Mouse (Mus musculus) gastrocnemius, postnatal 25 days (tissue): ENCODE measurements around the gene Bcs1l. TPM values are rescaled to one million over a fixed set of nuclear protein-coding genes. Genes with fewer than 3 reads are reported as not detected.

Experiments used
- DNase-seq: peaks from one replicate; pipeline ENCODE4 v3.0.0; 2022
- long read RNA-seq, 2 experiments: library from polyadenylated mRNA; stranded (forward); transcript quantifications; one replicate each; pipeline ENCODE4 v2.0.0; 2021
- total RNA-seq, 2 experiments: library from RNA; stranded (reverse); gene quantifications; 1 replicate in 1 of 2; 2 replicates in 1 of 2; pipeline ENCODE4 v1.2.3; 2021

Gene Bcs1l
- total RNA-seq, result 10 to 100 TPM; 18.6 to 21.0 TPM
- long read RNA-seq, experiment 1, transcript Bcs1l-203 (8 exons, 1,488 nt), result major isoform, 20 of 46 reads
- long read RNA-seq, experiment 1, partial matches to known transcripts, result 1 of 46 reads
- long read RNA-seq, experiment 1, other reads (novel, unspliced or antisense), result 24 of 46 reads
- long read RNA-seq, experiment 2, transcript Bcs1l-203 (8 exons, 1,488 nt), result major isoform, 25 of 40 reads
- long read RNA-seq, experiment 2, partial matches to known transcripts, result 3 of 40 reads
- long read RNA-seq, experiment 2, other reads (novel, unspliced or antisense), result 11 of 40 reads

- DNase-seq, result peak; percentile 99
These were observed at the start of gene Bcs1l, which contains the start of gene Zfp142 for GRCm38 (mm10) chr1:74587773-74588445. Gene Bcs1l (plus strand): TSS chr1:74588289. Gene Zfp142 (minus strand): TSS chr1:74588246.

GRCm38 (mm10) chr1:74538650-74539049, 49.4 kb upstream of the Bcs1l start:
- peak; percentile 67 for DNase-seq

GRCm38 (mm10) chr1:74542451-74542961, 45.6 kb upstream of the Bcs1l start, which contains the start of gene Plcd4:
Gene Plcd4 (plus strand): TSS chr1:74542888.
- DNase-seq, result peak; percentile 60

DNA sequence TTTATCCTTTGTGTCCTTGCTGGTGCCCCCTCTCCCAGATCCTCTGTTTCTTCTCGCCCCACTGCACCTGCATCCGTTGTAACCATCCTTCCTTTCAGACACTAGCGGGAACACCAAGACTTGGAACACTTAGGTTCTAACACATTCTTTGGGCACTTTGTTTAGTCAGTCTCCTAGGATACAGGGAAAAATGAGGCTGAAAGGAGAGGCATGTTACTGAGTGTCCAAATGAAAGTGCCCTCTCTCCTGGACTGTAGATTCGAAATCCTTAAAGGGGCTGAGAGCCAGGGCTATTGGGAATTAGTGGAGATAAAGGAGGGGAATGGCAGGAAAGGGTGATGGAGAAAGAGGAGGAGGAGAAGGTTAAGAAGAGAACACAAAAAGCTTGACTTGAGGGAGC, 43.9 kb upstream of the Bcs1l start, which contains the start of gene Usp37:
Gene Usp37, minus strand, starts transcription at position 101 of the 400 bp plus-strand sequence.
- no peak for DNase-seq

DNA sequence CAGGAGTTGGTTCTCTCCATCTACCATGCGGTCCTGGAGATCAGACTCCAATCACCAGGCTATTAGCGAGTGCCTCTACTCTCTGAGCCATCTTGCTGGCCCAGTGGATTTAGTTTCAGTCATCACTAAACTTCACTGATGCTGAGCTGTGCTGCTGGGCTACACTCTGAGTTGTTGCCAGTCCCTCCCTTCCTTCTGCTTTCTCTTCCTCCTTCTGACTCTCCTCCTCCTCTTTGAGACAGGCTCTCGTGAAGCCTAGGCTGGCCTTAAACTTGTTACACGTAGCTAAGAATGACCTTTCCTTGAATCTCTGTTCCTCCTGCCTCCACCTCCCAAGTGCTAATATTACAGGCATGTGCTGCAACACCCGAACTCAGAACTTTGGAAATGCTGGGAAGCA, 29.0 kb upstream of the Bcs1l start:
- DNase-seq, result no peak

DNA sequence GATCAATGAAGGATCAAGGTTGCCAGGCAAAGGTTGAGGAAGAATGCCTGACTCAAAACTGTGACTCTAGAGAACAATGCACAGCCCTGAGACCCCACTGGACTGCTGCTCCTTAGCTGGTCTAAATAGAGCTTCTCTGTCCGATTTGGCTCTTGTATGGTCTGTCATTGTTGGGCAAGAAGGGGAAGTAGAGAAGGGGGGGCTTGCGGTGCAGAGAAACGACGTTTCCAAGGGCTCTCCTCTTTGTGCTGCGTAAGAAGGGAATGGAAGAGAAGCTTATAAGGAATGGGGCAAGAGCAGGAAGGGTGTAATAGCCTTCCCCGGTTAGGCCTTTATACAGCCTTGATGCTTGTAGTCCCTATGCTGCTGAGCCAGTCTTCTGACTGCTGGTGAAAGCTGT, 22.3 kb upstream of the Bcs1l start:
- no peak for DNase-seq

DNA sequence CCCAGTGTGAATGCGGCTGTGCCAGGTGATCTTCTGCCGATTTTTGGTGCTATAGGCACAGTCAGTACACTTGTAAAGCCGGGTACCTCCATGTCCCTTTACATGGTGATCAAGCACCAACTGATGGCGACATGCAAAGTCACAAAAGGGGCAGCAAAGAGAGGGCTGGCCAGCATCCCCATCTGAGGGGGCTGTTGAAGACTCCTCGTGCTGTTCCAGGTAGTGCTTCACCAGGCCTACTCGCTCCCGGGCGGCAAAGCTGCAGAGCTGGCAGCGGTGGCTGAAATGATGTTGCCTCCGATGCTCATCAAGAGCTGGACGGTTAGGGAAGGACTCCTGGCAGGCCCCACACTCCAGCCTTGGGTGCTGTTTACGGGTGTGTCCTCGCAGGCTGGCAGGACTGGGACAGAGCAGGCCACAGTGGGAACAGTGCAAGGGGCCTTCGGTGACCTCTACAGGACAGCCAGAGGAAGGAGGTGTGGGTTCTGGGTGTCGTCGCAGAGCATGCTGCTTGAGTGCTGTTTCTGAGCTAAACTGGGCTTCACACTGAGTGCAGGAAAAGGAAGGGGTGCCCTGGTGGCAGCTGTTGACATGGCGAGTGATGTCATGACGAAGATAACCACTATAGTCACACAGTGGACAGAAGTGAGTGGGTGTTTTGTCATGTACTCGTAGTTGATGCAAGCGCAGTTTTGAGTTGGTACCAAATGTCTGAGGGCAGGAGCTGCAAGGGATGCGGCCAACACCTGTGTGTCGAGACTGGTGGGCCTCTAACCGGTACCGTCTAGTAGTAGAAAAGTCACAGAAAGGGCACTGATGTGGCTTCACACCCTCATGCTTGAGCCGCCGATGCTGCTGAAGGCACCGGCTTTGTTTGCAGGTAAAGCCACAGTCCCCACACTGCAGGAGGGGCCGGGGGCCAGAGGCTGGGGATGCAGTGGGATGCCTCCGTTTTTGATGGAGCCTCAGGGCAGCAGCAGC, 18.1 kb upstream of the Bcs1l start:
- DNase-seq, result no peak

- no peak for DNase-seq
These were observed 5.5 kb upstream of the Bcs1l start for GRCm38 (mm10) chr1:74582621-74583020.

DNA sequence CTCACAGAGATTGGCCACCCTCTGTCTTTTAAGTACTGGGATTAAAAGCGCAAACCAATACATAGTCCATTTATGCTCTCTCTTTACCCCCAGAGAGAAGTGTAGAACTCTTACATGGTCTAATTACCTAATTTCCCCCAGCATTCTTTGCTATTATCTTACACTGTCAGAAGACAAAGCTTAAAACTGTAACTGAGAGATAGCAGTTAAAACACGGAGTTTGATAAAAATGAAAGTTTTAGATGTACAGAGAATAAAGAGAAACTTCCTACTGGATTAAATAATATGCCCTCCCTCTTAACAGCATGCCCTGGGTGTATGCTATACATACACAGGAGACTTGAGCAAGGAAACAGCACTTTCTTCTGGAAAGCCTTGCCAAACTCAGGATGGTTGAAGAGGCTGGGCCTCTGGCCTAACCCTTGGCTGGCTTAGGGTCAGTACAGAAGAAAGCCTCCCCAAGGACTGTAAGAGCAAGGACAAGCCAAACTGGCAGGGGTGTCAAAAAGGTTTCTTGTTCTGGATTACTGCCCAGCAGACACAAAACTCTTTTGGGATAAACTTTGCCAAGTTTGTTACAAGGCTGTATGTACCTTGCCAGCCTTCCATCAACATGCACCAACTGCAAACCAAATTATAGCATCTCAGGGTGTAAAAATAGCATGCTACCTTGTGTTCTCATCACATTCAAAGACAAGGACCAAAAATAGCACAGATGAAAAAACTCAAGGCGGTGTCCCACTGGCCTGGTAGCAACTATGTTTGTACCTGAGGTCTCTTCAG, 3.3 kb upstream of the Bcs1l start:
- peak; percentile 56 for DNase-seq

DNA sequence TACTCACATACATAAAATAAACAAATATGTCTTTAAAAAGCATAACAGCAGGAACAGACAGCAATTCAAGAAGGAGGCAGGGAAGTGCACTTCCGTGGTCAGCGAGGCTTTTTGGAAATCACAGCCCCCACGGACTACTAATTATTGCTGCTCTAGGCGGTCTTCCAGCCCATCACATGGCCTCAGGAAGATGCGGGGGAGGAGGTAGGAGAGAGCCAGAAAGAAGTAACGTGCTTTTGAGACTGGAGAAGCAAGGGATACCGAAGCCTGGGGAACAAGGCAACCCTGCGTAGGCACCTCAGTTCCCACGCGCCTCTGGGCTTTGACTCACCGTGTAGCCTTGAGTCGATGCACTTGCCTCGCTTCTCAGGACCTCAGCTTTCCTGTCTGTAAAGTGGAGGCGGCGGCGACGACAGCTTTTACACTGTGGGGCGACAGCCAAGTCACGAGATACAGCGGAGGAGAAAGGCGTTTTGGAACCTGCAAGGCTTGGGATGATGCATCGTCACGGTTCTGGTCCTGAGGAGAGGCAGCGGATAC, 786 bp upstream of the Bcs1l start:
- DNase-seq, result no peak

DNA sequence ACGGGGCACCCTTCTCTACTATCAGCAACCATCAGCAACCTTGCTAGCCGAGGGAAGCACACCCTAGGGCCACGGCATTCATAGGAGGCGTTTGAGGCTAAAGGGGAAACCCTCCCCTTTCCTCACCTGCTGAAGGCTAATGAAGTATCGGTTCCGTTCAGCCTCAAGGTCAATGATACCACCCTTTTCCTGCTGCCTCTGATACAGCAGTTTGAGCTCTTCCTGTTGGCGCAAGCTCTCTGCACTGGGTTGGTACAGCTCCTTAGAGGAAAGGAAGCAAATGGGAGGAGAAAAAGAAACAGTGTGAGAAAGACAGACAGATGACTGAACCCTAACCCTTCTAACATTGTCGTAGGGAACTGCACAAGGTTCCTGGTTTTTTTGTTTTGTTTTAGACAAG, 6.3 kb downstream of the Bcs1l start:
- DNase-seq, result no peak

GRCm38 (mm10) chr1:74600501-74601266, 12.6 kb downstream of the Bcs1l start:
- no peak for DNase-seq

DNA sequence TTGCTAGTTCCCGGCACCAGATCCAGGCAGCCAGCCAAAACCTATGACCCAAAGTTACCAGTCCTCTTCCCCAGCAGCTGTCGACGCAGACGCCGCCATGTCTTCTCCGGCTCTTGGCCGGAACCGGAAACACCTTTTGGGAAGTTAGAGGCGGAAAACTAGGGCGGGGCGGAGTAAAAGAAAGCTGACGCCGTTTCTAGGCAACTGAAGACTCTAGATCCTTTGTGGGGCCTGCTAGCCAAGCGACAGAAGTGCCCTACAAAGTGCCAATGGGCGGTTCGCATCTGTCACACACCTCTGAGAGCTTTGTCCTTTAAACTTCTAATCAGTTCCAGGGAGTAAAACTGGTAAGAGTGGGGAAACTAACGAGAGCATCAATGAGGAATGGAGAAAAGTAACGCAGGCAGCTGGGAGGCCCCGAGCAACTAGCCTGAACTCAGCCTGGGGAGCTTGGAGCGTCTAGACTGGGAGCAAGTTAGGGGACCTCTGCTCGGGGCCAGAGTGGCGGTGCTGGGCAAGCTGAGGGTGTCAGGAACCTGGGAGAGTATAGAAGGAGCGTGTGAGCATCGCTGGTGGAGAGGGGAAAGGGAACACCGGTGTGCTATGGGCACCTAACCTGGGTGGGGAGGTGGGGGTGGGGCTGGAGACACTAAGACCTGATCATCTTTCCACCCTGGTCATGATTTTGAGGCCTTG, 13.3 kb downstream of the Bcs1l start, which contains the start of the genes Rnf25 and Stk36:
Gene Rnf25, minus strand, starts transcription at position 131 of the 696 bp plus-strand sequence.
Gene Stk36, plus strand, starts transcription at position 179 of the 696 bp plus-strand sequence.
- peak; percentile 82 for DNase-seq

- DNase-seq, result no peak
These were observed 36.1 kb downstream of the Bcs1l start for GRCm38 (mm10) chr1:74624183-74624582.

DNA sequence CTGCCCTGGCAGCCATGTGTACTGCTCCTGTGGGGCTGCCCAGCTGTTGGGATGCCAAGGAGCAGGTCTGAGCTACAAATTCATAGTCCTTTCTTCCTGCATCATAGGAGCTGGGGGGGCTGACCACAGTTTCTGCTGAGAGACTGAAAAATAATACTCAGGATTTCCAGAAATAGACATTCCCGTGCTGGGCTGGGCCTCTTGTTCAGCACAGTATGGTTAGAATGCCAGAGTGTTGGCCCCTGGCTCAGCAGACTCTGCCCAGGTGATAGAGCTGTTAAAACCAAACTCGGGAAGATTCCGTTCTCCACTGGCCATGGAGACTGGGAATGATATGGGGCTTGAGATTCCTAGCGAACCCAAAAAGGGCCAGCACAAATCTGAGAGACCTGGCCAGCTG, 38.0 kb downstream of the Bcs1l start:
- DNase-seq, result no peak

DNA sequence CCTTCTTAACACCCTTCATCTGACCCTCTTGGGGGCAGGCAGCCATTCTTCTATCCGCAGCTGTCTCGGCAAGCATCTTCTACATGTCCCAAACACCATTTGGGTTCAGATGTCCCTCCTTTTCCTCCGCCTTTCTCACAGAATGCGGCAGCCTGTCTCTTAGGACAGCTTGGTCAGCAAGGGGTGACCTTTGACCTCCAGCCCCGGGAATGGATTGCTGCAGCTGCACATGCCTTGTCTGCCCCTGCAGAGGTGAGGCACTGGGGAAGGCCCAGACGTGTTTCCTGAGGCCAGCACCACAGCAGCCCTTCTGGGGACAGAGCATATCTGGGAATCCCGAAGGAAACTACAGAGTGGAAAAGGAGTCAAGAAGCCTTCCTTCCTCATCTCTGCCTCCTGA, 39.9 kb downstream of the Bcs1l start:
- no peak for DNase-seq

DNA sequence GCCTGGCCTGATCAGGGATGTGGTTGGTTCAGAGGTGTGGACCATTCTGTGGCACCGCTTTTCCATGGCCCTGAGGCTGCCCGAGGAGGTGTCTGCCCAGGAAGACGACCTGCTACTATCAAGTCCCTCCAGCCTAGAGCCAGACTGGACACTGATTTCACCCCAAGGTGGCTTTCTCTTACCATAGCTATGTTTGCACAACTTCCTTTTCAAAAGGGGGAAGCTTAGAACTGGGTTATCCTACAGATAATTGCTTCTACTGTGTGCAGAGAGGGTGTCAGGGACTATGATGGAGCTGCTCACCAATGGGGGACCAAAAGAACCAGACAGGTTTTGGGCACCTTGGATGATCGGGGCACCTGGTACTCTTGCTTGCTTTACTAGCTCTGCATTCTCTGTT, 44.6 kb downstream of the Bcs1l start:
- DNase-seq, result no peak
